Mouse (Mus musculus) liver, postnatal 0 days (tissue): ENCODE results near the gene Purb.

Experiments used
- CTCF ChIP-seq: sonication (generic); IDR thresholded peaks from 2 replicates; pipeline ENCODE4 v1.5.1; 2016; ENCODE audit warnings: antibody characterized with exemption, low read depth
- EP300 ChIP-seq: IDR thresholded peaks from 2 replicates; pipeline ENCODE4 v1.6.1; 2016; ENCODE audit warnings: antibody characterized with exemption, low read depth, mild to moderate bottlenecking

DNA sequence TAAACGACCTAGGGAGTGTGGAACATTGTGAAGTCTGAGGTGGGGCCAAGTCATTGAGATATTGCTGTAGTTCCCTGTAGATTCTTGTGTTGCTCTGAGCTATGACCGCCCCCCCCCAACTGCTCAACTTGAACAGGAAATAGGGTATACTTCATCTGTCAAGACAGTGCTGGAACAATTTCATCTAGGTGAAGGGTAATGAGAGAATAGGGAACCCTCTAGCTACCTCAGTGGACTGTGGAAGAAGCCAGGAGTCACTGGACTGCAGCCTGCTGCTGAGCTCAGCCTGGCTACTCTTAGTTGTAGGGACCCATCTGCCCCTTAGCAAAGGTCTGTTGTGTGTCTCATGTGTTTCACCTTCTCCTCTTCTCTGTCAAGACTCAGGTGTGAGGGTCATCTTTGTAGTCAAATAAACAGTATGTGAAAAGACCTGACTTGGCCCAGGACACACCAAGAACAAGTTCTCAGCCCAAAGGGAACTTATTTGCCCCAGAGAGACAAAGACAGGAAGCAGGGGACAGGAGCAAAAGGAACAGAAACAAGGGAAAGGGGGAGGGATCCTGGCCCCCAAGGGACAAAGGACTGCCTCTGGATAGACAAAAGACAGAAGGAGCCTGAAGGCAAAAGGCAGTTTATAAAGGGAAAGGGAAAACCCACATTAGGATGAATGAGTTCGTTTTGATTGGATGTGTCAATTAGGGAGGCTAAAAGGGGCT is 8.7 kb upstream of the Purb start:
- TF ChIP-seq CTCF (no peak), EP300 (no peak)
